Mouse (Mus musculus) megakaryocyte, embryonic 14.5 days (primary cell): ENCODE measurements at regions not wholly inside any gene's neighbourhood (a gene's known extent, or its start where the extent isn't known, plus 50 kb on each side); places are given as distances from the start of the nearest gene placed in this dataset.

Experiments used
- H3K27me3 ChIP-seq: replicated peaks from 2 replicates; pipeline ENCODE3; 2012; ENCODE audit warnings: inconsistent platforms
- H3K36me3 ChIP-seq: replicated peaks from 2 replicates; pipeline ENCODE3; 2012; ENCODE audit warnings: low read length, inconsistent platforms, mixed read lengths
- H3K4me1 ChIP-seq: 2 replicates; pipeline ENCODE4 v1.6.1; 2012; ENCODE audit warnings: inconsistent platforms
- H3K4me3 ChIP-seq: replicated peaks from 2 replicates; pipeline ENCODE3; 2012; ENCODE audit warnings: moderate library complexity, mild to moderate bottlenecking, inconsistent platforms
- H3K9me3 ChIP-seq: 2 replicates; pipeline ENCODE4 v1.6.1; 2012; ENCODE audit warnings: inconsistent platforms
- FLI1 ChIP-seq: IDR thresholded peaks from 2 replicates; pipeline ENCODE4 v1.6.1; 2012; ENCODE audit warnings: low read length, inconsistent platforms, mixed read lengths
- GATA1 ChIP-seq: IDR thresholded peaks from 3 replicates; pipeline ENCODE4 v1.6.1; 2012; ENCODE audit warnings: mixed read lengths, low read length, inconsistent platforms, borderline replicate concordance

GRCm38 (mm10) chr14:103977769-103978168 lies 133.6 kb upstream of the Ednrb start:
- no peak for TF ChIP-seq FLI1
- no peak for TF ChIP-seq GATA1

GRCm38 (mm10) chr14:103973955-103974354 lies 129.8 kb upstream of the Ednrb start:
- TF ChIP-seq FLI1 (no peak), GATA1 (no peak)
- no peak overlapping the region for H3K4me3 ChIP-seq
- H3K4me1 ChIP-seq = no peaks in the 10 kb centered on the region
- H3K36me3 ChIP-seq = no peaks in the 10 kb centered on the region
- peaks cover 11% of the 10 kb centered on the region; the same call in 1 of the 2 replicates for H3K9me3 ChIP-seq
- H3K27me3 ChIP-seq = no peaks in the 10 kb centered on the region

More at GRCm38 (mm10) chr14:103977769-103978168, 133.6 kb upstream of the Ednrb start:
- Histone ChIP-seq H3K4me1 (no peaks in the 10 kb centered on the region), H3K36me3 (no peaks in the 10 kb centered on the region), H3K4me3 (no peak overlapping the region), H3K27me3 (no peaks in the 10 kb centered on the region), H3K9me3 (peaks cover 4% of the 10 kb centered on the region; the same call in 1 of the 2 replicates)

- H3K36me3 ChIP-seq = no peaks in the 10 kb centered on the region
Measured at GRCm38 (mm10) chr14:103973111-103973510, 128.9 kb upstream of the Ednrb start.

DNA sequence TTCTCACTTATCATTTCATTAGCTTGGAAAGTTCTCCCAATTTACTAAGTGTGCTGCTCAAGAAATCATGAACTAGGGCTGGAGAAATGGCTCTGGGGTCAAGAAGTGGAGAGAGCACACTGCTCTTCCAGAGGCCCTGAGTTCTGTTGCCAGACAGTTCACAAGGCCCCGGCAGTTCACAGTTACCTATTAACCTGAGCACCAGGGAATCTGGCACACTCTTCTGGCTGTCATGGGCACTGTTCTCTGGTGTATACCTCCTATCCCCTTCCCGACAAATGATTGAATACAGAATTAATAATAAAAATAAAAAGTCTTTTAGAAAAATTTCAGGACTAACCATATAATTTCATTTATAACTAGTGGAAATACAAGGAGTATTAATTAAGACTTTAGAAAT lies 125.1 kb upstream of the Ednrb start:
- peaks cover 14% of the 10 kb centered on the region; the same call in 1 of the 2 replicates for H3K9me3 ChIP-seq
- TF ChIP-seq FLI1 = no peak
- no peak for TF ChIP-seq GATA1
- no peak overlapping the region for H3K4me3 ChIP-seq
- no peaks in the 10 kb centered on the region for H3K4me1 ChIP-seq
- no peaks in the 10 kb centered on the region for H3K36me3 ChIP-seq
- no peaks in the 10 kb centered on the region for H3K27me3 ChIP-seq

More at GRCm38 (mm10) chr14:103973111-103973510, 128.9 kb upstream of the Ednrb start:
- Histone ChIP-seq H3K27me3 (no peaks in the 10 kb centered on the region), H3K9me3 (peaks cover 11% of the 10 kb centered on the region; the same call in 1 of the 2 replicates), H3K4me1 (no peaks in the 10 kb centered on the region), H3K4me3 (no peak overlapping the region)
- TF ChIP-seq FLI1 (no peak), GATA1 (no peak)

DNA sequence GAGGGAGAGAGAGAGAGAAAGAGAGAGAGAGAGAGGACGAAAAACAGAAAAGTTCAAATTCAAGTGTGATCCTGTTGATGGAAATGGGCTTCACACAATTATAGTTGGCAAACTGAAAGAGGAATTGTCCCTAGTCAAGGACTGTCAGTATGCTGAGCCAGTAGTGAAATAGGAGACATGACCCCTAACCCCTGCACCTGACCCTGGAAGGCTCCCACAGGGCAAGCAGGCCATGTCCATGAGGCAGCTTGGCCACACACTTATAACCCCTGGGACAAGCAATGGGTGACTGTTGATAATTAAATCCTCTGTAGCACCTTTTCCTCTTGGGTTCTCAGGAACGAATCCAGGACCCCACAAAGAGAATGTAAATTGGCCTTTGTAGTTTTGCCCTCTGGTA lies 122.1 kb upstream of the Ednrb start:
- peaks cover 8% of the 10 kb centered on the region; the same call in 1 of the 2 replicates for H3K9me3 ChIP-seq
- no peaks in the 10 kb centered on the region for H3K4me1 ChIP-seq
- TF ChIP-seq FLI1 (no peak), GATA1 (no peak)

DNA sequence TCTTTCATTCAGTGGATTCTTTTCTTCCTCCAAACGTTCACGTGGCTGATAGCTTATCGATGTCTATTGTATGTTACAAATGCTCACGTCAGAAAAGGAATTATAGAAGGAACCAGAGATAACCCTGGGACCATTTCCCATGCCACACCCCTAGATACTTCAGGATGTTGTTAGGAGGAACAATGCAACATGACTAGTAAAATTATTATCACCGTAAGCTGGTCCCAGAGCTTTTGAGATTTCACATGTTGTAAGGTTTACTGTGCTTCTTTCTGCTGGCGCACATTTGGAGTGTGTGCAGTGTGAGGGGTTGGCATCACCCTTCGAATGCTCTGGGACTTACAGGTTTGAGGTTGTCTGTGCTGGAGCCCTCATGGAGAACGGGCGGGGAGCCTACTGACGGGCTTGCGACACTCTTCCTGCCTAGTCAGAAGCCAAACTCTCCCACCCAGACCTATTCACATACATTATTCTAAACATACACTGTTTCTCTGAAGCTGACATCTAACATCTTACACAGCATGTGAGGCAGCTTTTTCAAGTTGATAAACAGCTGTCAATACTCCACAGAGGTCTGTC lies 118.2 kb upstream of the Ednrb start:
- Histone ChIP-seq H3K9me3 (peaks cover 3% of the 10 kb centered on the region; the same call in 1 of the 2 replicates), H3K36me3 (no peaks in the 10 kb centered on the region), H3K4me1 (no peaks in the 10 kb centered on the region), H3K27me3 (no peaks in the 10 kb centered on the region), H3K4me3 (no peak overlapping the region)
- no peak for TF ChIP-seq GATA1

More for the DNA sequence above, 122.1 kb upstream of the Ednrb start:
- Histone ChIP-seq H3K36me3 (no peaks in the 10 kb centered on the region), H3K4me3 (no peak overlapping the region), H3K27me3 (no peaks in the 10 kb centered on the region)

DNA sequence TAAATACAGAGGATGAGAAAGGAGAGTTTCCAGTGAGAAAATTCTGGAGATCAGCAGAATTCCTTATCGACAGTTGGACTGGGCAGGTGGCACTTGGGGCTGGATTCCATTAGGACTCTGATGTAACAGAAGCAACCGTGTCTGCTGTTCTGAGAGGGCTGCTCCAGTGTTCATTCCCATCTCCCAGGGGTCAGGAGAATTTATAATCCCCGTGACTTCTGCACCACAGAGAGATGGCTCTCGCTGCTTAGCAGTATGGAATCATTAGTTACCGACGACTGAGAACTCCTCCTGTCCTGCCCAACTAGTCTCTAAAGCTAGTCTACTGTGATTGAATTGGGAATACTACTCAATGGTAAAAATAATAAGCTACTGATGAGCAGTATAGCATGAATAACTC lies 107.7 kb upstream of the Ednrb start:
- H3K36me3 ChIP-seq = no peaks in the 10 kb centered on the region
- no peak overlapping the region for H3K4me3 ChIP-seq
- no peaks in the 10 kb centered on the region for H3K9me3 ChIP-seq
- H3K4me1 ChIP-seq = no peaks in the 10 kb centered on the region
- H3K27me3 ChIP-seq = no peaks in the 10 kb centered on the region
- TF ChIP-seq GATA1 (no peak), FLI1 (no peak)

- TF ChIP-seq FLI1 = no peak
- TF ChIP-seq GATA1 = no peak
- Histone ChIP-seq H3K4me1 (no peaks in the 10 kb centered on the region), H3K27me3 (no peaks in the 10 kb centered on the region), H3K9me3 (no peaks in the 10 kb centered on the region), H3K4me3 (no peak overlapping the region), H3K36me3 (no peaks in the 10 kb centered on the region)
Measured at GRCm38 (mm10) chr14:103949950-103950349, 105.7 kb upstream of the Ednrb start.

GRCm38 (mm10) chr14:103948026-103948777 lies 104.0 kb upstream of the Ednrb start:
- no peaks in the 10 kb centered on the region for H3K9me3 ChIP-seq
- no peak overlapping the region for H3K4me3 ChIP-seq
- no peak for TF ChIP-seq FLI1
- TF ChIP-seq GATA1 = no peak
- no peaks in the 10 kb centered on the region for H3K27me3 ChIP-seq
- H3K36me3 ChIP-seq = no peaks in the 10 kb centered on the region
- H3K4me1 ChIP-seq = no peaks in the 10 kb centered on the region

GRCm38 (mm10) chr14:103945753-103946152 lies 101.6 kb upstream of the Ednrb start:
- no peaks in the 10 kb centered on the region for H3K4me1 ChIP-seq
- no peaks in the 10 kb centered on the region for H3K9me3 ChIP-seq
- H3K36me3 ChIP-seq = no peaks in the 10 kb centered on the region
- H3K4me3 ChIP-seq = no peak overlapping the region
- no peak for TF ChIP-seq GATA1
- TF ChIP-seq FLI1 = no peak
- no peaks in the 10 kb centered on the region for H3K27me3 ChIP-seq
